Mouse (Mus musculus) thymus, adult 2 months (tissue): ENCODE measurements around the gene Slc1a1.

Experiments used
- CTCF ChIP-seq: fragments of 200-500 bp; IDR thresholded peaks from 2 replicates; pipeline ENCODE4 v1.5.1; 2012; ENCODE audit warnings: mild to moderate bottlenecking, control low read depth, low read length, moderate library complexity, borderline replicate concordance; ENCODE audit not compliant: control insufficient read depth, poor library complexity, insufficient read depth; ENCODE audit errors: extremely low read depth
- POLR2A ChIP-seq: fragments of 200-500 bp; IDR thresholded peaks from 2 replicates; pipeline ENCODE4 v1.6.1; 2012; ENCODE audit warnings: mild to moderate bottlenecking, low read length, control low read depth, moderate library complexity; ENCODE audit not compliant: control insufficient read depth, poor library complexity, insufficient read depth; ENCODE audit errors: extremely low read depth

GRCm38 (mm10) chr19:28891238-28891637 lies 56.4 kb downstream of the Slc1a1 start:
- TF ChIP-seq POLR2A: no peak
- no peak for TF ChIP-seq CTCF
